20 mouse cellular contexts compared by ENCODE assay signal in genomic region chr2:146516894-146517293, GRCm38 (mm10). TPM values are rescaled to one million over a fixed set of nuclear protein-coding genes. Genes with fewer than 3 reads are reported as not detected.
DNase-seq lines count a peak whose midpoint lies in the region; ATAC-seq and TF ChIP-seq lines count a peak whose summit lies in the region.
"Had no signal": no experiment of that assay in that cellular context is flagged by ENCODE, and none has a peak within 500 bp of the region (broad histone marks: within the 10 kb centered on the region; RNA-seq: fewer than 3 reads in every experiment).

No protein-coding gene starts in this region.

- no peak overlapping the region for H3K9ac ChIP-seq in lung, postnatal 0 days (replicated peaks; ENCODE audit: low read depth)
- H3K9ac ChIP-seq: liver, postnatal 0 days; midbrain, embryonic 15.5 days had no signal

- no peaks in the 10 kb centered on the region for H3K27me3 ChIP-seq in lung, postnatal 0 days (replicated peaks; ENCODE audit: insufficient read depth, low read length)
- H3K27me3 ChIP-seq: megakaryocyte, embryonic 14.5 days; midbrain, embryonic 15.5 days had no signal

- no peaks in the 10 kb centered on the region for H3K9me3 ChIP-seq in lung, postnatal 0 days (ENCODE audit: low read length)
- H3K9me3 ChIP-seq: limb, embryonic 10.5 days; megakaryocyte, embryonic 14.5 days; midbrain, embryonic 15.5 days had no signal

- no peaks in the 10 kb centered on the region for H3K4me1 ChIP-seq in lung, postnatal 0 days (ENCODE audit: insufficient read depth, low read depth, low read length)
- no peaks in the 10 kb centered on the region; the same call in 1 of the 2 replicates for H3K4me1 ChIP-seq in lung, adult 2 months (ENCODE audit: control insufficient read depth, insufficient read depth, low read length)
- peaks cover 29% of the 10 kb centered on the region for H3K4me1 ChIP-seq in bone marrow macrophage, adult 2 months (ENCODE audit: control insufficient read depth, insufficient read depth, low read length)
- H3K4me1 ChIP-seq: limb, embryonic 10.5 days; midbrain, embryonic 15.5 days had no signal

- no peak for TF ChIP-seq EP300 in lung, postnatal 0 days (IDR thresholded peaks at IDR 0.05)

- H3K4me3 ChIP-seq in lung, postnatal 0 days (ENCODE audit: low read depth, low read length): no peak overlapping the region
- H3K4me3 ChIP-seq in lung, adult 2 months (replicated peaks; ENCODE audit: extremely low read depth, low read depth, low read length): no peak overlapping the region
- H3K4me3 ChIP-seq in bone marrow macrophage, adult 2 months (ENCODE audit: insufficient read depth, low read length): no peak overlapping the region
- H3K4me3 ChIP-seq: limb, embryonic 10.5 days; megakaryocyte, embryonic 14.5 days; midbrain, embryonic 15.5 days had no signal

- no peak for TF ChIP-seq CTCF in lung, postnatal 0 days (IDR thresholded peaks at IDR 0.05)
- TF ChIP-seq CTCF in lung, adult 2 months (IDR thresholded peaks at IDR 0.05; ENCODE audit: insufficient read depth, low read length): no peak
- TF ChIP-seq CTCF in bone marrow macrophage, adult 2 months (IDR thresholded peaks at IDR 0.05; ENCODE audit: low read depth, low read length): no peak

- peak; percentile 67 for DNase-seq in lung, postnatal 0 days (ENCODE audit: low spot score)
- DNase-seq in lung, adult 2 months: no peak
- peak; percentile 23 for DNase-seq in induced T-regulatory cell, adult 2 months (ENCODE audit: low read depth)
- DNase-seq in cerebellum, postnatal 14 days: no peak
- DNase-seq in heart, postnatal 25 days (ENCODE audit: low spot score): no peak
- no peak for DNase-seq in adrenal gland, postnatal 4 days (ENCODE audit: low spot score in 2 of 2)
- DNase-seq: adrenal gland, adult 8-10 months; cerebellum, adult 11 months; cerebellum, postnatal 25 days; kidney, adult 9 months; kidney, postnatal 36 days; layer of hippocampus, adult 9-11 months; liver, postnatal 0 days; retina, postnatal 1 day; thymus, postnatal 14 days had no signal

- no peak overlapping the region for H3K27ac ChIP-seq in lung, postnatal 0 days (ENCODE audit: low read length)
- peak overlapping the region; percentile 89 for H3K27ac ChIP-seq in bone marrow macrophage, adult 2 months (ENCODE audit: insufficient read depth, low read depth, low read length)
- H3K27ac ChIP-seq: limb, embryonic 10.5 days; midbrain, embryonic 15.5 days had no signal

- TF ChIP-seq POLR2A in lung, adult 2 months (IDR thresholded peaks at IDR 0.05; ENCODE audit: borderline replicate concordance, extremely low read depth, low read depth, low read length): no peak
- TF ChIP-seq POLR2A in bone marrow macrophage, adult 2 months (IDR thresholded peaks at IDR 0.05; ENCODE audit: borderline replicate concordance, low read depth, low read length): no peak

- 61% methylated on average over 2 of the region's 2 CpGs for WGBS in lung, postnatal 0 days
- 65% methylated on average over 2 of the region's 2 CpGs for WGBS in lung, adult 2 months

- intact Hi-C loops in heart, postnatal 25 days (cut with DNase I): loop anchor here (10.0 kb wide), 2 partner anchors 338 to 498 kb away; partner anchors contain the start of genes Kiz and Xrn2

- H3K4me2 ChIP-seq in lung, postnatal 0 days (replicated peaks; ENCODE audit: low read depth, low read length): no peak overlapping the region
- H3K4me2 ChIP-seq: midbrain, embryonic 15.5 days had no signal

- no peaks in the 10 kb centered on the region for H3K36me3 ChIP-seq in lung, postnatal 0 days (ENCODE audit: insufficient read depth, low read length)
- H3K36me3 ChIP-seq: limb, embryonic 10.5 days; midbrain, embryonic 15.5 days had no signal

- no peak for ATAC-seq in lung, postnatal 0 days
- ATAC-seq in neutrophil, adult 5-6 weeks (ENCODE audit: extremely low read depth, insufficient number of reproducible peaks, low FRiP score, poor library complexity, severe bottlenecking): peak; percentile 37; the same call in 1 of the 2 replicates
- ATAC-seq: liver, postnatal 0 days; midbrain, embryonic 15.5 days had no signal

RNA-seq across cellular contexts. Expression of gene Ralgapa2, which starts 4.8 kb away (rescaled TPM):
- 9.1 and 9.7 TPM in 2 replicates for polyA plus RNA-seq in lung, postnatal 0 days (2015; fragmentation: Nextera tagmentation; extraction: Ambion mirVana)
- polyA plus RNA-seq in lung, adult 2 months (2012; rRNA removed): 21.1 and 22.7 TPM in 2 replicates
- 8.6 and 9.1 TPM in 2 replicates for polyA plus RNA-seq in bone marrow macrophage, adult 2 months (2012; ENCODE audit: insufficient read depth, insufficient read length, missing spikeins)
- 31.8 and 33.1 TPM in 2 replicates for total RNA-seq in neutrophil, adult 5-6 weeks (2017)
- total RNA-seq in heart, postnatal 25 days (2021): 10 to 100 TPM; 40.4 to 46.1 TPM
- 10 to 100 TPM; 17.0 to 20.6 TPM for total RNA-seq in adrenal gland, postnatal 4 days (2021)

Comparison
In these comparisons a context has a peak if more than half of its experiments do, and no peak if none do; other contexts are left out.
1. DNase-seq: peak in lung, postnatal 0 days (single experiment) and induced T-regulatory cell, adult 2 months (single experiment); none in lung, adult 2 months (single experiment), cerebellum, postnatal 14 days (0 of 2), heart, postnatal 25 days (single experiment) and adrenal gland, postnatal 4 days (0 of 2).